Mouse (Mus musculus) spleen, postnatal 4 days (tissue): ENCODE measurements around the gene Nras.

Experiments
- DNase-seq, 2 experiments: peaks; one replicate each; pipeline ENCODE4 v3.0.0; 2022; ENCODE audit warnings: low spot score in 2 of 2

The Nras gene

DNA sequence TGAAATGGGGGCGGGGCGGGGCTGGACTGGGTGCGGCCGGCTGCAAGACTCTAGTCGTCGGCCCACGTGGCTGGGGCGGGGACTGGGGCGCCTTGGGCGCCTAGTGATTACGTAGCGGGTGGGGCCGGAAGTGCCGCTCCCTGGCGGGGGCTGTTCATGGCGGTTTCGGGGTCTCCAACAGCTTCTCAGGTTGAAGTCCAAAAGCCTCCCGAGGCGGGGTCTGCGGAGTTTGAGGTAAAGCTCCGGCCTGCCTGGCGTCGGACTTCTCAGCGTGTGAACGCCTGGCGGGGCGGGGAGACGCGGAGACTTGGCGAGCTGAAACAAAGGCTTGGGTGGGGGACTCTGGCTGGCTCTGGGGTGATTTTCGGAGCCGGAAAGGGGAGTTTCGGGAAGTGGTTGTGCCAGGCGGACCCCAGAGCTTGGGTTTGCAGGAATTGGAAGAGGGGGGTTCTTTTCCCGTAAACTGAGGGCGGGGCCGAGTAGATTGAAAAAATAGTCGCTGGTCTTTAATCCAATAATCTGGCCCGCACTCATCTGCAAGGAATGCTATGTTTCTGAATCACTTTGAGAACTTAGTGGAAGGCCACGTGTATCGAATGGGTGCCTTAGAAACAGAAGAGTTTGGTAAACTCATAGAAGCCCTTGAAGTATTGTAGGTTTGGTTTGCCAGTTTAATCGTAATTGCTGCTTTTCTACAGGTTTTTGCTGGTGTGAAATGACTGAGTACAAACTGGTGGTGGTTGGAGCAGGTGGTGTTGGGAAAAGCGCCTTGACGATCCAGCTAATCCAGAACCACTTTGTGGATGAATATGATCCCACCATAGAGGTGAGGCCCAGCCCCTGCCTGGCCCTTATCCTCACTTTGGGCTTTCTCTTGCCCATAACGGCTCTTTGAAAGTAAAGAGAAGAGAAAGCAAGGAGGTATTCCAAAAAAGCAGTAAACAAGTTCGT, at the start of gene Nras:
Gene Nras, plus strand, starts transcription at position 79 of the 951 bp plus-strand sequence.
- DNase-seq, result peak; percentile 91 to 97

DNA sequence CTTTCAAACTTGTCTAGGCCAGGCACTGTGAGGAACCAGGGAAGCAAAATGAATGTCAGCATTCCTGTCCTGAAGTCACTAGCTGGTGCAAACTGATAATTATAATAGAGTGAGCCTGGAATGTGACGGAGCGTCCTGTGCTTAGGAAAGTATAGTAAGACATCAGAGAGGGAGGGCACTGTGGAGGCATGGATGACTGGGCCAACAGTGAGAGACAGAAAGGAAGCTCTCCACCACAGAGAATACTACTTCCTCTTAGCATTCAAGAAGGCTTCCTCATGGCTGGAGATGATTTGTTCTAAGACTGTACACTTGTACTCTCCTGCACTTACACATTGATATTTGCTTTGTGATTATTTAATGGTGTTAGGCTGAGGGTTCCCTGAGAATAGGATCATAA, 40.7 kb upstream of the Nras start:
- DNase-seq, result no peak

DNA sequence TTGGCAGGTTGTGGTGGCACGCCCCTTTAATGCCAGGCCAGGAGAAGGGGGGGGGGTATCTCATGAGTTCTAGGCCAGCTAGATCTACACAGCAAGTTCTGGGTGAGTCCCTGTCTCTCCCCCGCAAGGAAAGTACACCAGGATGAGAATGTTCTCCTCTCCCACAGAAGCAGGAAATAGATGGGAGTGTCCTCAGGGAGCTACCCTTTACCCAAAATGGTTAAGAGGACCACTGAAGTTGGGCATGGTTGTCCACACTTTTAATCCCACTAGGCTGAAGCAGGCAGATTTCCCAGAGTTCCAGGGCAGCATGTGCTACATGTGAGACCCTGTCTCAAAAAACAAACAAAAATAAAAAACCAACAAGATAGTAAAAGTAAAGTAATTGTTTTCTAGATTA, 38.6 kb upstream of the Nras start:
- DNase-seq, result no peak

DNA sequence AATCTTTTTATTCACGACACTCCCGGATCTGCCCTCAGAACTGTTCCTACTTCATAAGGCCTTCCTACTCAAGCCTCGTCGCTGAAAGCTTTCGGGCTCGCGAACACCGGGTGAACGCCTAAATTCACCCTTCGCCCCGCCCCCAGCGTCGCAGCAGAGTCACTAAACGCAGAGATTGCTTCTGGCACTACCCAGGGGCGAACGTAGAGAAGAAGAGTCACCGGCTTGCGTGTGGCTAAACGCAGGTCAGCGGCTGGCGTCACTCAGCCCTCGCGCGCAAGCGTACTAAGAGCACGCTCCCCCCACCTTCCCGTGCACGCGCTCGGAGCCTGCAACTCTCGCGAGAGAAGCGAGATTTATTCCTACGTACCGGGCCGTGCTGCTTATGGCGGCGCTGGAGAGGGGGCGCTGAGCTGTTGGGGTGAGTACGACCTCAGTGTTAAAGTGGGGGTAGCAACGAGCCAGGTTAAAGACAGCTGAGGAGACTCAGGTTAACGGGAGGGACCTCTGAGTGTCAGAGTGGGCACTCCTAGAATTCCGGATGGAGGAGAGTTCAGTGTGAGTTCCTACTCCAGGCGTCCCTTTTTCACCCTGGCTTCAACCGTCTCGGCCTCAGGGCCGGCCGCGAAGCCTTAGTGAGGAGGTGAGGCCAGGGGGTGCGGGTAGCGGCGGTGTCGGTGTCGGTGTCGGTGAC, 37.7 kb upstream of the Nras start, which contains the start of gene Csde1:
Gene Csde1, plus strand, starts transcription at position 178 of the 694 bp plus-strand sequence.
- peak; percentile 95 to 97 for DNase-seq

DNA sequence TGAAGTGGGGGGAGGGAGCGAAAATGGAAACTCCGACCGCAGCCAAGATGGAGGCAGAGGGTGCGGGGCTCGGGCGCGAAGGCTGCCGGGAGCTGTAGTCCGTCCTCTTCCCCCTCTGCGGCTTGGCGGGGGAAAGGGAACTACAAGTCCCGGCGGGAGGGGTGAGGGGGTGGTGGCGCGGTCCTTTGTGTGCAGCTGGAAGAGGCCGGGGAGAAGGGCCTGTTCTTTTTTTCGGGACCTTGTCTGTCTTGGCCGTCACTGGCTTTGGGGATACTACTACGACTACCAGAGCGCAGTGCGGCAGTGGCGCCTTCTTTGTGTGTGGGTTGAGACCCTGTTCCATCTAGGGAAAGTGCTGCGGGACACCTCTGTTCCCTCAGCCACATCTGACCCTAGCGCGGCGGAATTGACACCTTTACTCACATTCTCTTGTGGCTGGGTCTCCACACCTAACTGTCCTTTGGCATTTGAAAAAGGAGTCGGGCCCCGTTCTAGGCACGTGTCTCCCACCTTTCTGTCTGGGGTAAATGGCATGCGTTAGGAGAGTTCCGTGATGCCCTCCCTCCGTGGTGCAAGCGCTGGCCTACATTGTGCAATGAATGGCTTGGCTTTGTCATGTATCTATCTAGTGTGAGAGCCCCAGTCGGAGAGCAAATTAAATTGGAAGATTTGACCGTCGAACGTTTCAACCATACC, 37.0 kb upstream of the Nras start:
- peak; percentile 87 to 93 for DNase-seq

DNA sequence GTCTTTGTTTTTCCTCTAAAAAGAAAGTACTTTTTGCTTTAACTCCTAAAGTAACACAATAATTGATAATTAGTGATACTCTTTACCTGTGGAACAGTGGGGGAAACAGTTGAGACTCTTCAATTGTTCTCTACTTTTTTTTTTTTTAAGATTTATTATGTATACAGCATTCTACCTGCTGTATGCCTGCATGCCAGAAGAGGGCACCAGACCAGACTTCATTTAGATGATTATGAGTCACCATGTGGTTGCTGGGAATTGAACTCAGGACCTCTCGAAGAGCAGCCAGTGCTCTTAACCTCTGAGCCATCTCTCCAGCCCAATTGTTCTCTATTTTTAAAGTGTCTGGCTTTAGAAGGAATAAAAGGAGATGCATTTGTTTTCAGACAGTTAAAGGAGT, 31.9 kb upstream of the Nras start:
- no peak for DNase-seq

DNA sequence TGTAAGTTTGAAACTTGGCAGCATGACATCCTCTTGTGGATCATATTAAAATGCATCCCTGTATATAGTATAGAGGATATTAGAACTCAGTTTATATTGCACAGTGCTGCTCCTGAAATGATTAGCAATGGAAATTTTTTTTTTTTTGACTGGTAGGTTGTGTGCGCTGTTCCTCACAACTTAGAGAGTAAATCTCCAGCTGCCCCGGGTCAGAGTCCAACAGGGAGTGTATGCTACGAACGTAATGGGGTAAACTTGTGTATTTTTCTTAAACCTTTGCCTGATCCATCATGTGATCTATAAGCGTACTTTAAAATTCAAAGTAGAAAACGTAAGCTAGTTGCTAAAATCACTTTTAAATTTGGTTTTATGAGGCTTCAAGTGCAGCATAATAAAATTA, 17.8 kb upstream of the Nras start:
- no peak for DNase-seq

DNA sequence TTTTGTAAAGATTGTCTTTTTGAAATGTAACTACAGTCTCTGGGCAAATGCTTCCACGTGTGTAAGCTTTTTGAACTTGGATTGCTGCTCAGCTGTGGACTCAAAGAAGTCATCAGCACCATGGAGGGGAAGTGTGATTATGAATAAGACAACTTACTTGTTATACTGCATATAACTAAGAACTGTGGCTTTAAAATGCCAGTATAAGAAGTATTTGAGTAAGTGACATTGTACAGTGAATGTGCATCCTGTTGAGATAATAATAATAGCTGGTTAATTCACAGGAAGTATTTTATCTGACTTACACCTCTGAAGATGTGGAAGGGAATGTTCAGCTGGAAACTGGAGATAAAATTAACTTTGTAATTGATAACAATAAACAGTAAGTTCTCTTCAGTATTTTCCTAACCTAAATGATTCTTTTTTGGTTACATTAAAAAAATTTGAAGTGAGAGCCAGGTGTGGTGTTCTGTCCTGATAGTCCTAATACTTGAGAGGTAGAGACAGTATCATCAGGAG, 17.2 kb upstream of the Nras start:
- DNase-seq, result no peak

DNA sequence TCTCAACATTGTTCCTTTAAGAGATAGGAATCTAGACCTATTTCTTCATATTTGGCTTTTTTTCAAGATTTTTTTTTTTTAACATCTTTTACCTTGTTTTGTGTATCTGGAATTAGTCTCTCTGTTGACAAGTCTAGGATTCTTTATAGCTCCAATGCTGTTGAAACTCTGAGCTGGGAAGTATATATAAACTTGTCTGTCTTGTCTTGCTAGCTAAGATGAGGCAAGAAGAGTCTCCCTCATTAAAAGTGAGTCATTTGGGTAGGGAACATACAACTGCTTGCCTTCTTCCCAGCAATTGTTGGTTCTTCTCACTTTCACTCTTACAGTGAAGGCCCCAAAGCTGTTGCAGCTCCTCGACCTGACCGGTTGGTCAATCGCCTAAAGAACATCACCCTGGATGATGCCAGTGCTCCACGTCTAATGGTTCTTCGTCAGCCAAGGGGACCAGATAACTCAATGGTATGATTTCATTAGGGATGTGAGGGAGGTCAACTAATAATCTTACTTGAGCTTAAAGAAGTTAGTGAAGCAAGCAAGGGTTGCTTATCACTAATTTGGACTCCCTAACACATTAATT, 2.0 kb upstream of the Nras start:
- no peak for DNase-seq

DNA sequence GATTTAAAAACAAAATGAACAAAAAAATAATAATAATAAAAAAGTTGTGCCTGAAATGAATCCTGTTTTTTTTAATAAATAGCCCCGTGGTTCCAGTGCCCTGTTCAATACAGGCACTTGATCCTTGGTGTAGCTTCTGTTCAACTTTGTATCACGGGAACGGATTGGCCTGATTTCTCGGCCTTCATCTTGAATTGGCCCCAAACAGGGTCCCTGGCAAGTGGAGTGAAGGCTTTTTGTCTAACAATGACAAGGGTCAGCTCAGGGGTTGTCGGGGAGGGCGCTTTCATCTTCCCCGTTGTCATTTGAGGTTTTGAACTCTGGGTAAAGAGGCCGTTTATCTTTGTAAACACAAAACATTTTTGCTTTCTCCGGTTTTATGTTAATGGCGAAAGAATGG, 333 bp upstream of the Nras start:
- no peak for DNase-seq

DNA sequence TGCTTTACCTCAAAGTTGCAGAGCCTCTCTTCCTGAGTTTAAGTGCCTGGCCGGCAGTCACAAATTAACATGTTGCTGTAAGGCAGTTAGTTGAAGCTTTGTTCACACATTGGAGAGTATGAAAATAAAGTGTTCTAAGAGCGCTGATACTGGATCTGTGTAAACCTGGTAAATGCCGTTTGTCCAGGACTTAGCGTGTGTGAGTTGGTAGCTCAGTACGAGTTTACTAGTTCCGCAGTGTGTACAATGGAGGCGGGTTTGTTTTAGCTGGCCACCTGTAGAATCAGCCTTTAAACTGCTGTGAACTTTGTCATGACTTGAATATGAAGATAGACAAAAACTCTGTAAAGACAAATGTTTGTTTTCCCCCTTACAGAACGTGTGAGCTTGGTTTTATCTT, 8.8 kb downstream of the Nras start:
- DNase-seq, result no peak

DNA sequence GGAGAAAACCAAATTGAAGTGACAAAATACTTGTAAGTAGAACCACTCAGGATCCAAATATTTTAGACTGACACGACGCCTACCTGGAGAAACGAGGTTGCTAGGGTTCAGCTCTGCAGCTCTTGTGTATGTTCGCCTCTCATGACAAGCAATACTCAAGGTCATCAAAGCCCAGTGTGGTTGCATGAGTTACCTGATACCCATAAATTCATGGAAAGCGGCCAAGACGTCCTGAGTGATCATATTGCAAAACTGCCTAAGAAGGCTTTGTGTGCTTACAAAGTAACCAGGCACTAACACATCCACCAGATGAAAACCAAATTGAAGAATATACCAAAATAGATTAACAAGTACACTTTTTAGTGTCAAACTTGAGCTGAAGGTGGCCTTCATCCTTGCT, 10.9 kb downstream of the Nras start:
- no peak for DNase-seq

DNA sequence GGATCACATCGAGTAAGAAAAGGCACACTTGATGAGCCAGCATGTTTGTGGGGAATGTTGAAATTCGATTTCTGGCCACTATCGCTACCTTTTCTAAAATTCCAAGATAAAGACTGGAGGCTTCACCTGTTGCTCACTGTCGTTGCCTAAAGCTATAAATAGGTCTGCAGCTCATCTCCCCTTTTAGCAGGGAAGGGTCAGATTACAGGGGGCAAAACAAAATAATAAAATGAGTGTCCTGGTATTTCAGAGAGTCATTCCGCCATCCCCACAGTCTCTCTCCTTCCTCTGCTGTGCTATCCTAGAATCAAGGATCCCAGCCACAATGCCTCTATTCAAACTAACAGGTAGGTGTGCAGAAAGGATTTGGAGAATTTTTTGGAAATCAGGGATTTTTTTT, 15.7 kb downstream of the Nras start, which contains the start of gene Ampd1:
Gene Ampd1, plus strand, starts transcription at position 244 of the 400 bp plus-strand sequence.
- no peak for DNase-seq

DNA sequence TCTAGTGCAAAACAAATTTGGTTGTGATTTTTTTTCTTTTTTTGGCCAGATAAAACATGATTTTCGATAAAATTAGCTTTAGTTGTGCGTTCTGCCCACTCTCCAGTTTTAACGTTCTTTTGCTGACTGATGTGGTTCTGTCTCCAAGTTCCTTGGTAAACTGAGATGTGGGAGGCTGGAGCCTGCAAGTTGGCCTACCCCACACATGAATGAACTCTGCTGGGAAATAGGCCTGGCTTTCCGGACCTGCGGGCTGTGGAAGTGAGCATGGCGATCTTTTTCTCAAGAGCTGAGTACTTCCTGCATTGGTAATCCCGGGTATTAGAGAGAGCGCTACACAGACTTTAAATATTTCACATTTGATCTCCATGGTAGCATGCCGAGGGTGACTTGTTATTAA, 17.8 kb downstream of the Nras start:
- DNase-seq, result no peak

DNA sequence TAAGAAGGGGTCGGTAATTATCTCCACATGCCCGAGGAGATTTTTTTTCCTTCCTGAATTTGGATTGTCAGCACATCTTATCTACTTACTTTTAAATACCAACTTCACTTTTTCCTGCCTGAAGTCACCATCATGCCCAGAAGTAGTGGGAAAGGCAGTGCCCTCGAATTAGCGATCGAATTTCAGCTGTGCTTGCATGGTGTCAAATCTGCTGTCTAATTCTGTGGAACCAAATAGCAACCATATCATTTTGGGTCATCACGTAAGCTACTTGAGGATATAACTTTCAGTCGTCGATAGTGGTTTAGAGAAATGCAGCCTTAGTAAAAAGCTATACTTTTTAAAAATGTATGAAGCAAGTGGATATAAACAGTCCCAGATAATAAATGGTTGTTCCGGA, 18.4 kb downstream of the Nras start:
- DNase-seq, result no peak

DNA sequence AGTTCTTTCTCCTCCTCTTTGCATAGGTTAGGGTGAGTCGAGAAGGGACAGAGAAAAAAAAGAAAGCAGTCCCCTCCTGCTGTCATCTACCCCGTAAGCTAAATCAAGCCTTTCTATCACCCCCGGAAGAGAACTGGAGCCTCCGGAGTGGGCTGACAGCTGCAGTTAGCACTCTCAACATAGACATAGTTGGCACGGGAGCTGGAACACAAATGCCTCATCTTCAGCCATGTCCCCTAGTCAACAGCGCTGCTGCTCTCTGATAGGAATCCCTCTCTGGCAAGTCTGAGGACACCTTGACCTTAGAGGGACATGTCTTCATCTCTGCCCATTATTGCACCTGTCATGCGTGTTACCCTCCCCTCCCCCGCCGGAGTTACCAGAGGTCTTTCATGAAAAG, 21.2 kb downstream of the Nras start:
- DNase-seq, result no peak

DNA sequence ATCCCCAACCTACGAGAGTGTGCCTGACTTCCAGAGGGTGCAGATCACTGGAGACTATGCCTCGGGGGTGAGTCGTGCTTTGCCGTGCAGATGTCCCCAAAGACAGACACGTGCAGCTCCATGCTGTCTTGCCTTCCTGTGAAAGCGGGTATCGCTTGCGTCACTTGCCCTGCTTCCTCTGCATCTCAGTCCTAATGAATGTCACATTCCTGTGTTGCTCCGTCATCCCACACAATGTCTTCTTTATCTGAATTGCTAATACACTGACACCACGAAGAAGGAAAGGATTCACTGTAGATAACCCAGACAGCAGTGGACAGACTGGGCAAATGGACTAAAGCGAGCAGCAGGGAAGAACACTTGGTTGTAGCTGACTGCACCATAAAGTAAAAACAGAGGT, 23.0 kb downstream of the Nras start:
- DNase-seq, result no peak

DNA sequence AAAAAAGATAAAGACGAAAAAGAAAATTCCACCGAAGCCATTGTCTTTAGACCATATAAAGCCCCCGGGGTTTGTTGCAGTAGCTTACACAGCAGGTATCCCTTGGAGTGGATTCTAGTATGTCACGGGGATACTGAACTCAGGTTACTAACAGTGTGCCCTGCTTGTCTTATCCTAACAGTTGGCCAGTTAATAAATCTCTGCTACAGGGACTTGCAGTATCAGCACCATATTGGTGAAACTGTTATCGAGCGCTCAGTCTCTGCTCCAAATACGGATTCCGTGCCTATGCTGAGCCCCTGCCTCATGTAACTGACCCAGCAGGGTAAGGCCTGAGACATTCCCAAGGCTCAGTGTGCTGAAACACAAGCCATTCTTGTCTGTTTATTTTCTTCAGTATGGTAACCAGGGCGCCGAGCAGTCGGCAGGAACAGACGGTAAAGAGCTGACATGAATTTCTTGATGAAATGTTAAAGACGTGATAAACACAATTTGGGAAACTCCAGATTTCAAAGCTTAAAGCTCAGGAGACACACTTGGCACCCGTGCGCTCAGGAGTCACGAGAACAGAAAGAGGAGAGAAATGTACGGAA, 23.9 kb downstream of the Nras start:
- no peak for DNase-seq

DNA sequence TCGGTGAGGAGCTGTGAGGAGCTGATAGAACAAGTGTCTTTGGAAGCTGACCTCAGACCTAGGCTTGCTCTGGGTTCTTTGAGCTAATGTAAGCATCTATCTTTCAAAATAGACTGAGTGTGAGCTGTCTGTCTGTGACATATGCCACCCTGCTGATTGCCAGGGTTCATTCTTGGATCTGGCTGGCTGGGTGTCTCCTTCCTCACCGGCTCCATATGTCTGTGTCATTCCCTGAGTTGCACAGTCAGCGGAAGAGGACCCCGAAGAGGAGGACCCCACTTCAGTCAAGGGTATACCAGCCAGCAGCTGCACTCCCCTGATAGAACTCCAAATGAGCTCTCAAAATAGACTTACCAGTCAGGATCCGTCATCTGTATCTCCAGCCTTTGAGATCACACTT, 24.7 kb downstream of the Nras start:
- DNase-seq, result no peak

DNA sequence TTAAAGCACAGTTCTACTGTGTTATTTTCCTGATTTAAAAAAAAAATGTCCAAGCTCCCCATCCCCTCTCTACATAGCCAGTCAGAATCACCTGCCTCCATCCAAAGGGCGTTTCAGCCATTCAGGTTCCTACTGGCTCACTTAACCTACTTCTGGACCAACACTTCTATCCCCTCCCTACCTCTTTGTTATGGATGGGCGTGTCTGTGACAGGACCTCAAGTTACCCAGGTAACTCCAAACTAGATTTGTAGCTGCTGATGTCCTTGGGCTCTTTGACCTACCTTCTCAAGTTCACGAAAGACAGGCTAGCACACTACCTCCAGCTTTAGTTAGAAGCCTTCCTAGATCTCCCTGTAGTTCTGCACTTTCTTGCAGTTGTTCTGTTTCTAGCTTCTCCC, 27.9 kb downstream of the Nras start:
- no peak for DNase-seq

DNA sequence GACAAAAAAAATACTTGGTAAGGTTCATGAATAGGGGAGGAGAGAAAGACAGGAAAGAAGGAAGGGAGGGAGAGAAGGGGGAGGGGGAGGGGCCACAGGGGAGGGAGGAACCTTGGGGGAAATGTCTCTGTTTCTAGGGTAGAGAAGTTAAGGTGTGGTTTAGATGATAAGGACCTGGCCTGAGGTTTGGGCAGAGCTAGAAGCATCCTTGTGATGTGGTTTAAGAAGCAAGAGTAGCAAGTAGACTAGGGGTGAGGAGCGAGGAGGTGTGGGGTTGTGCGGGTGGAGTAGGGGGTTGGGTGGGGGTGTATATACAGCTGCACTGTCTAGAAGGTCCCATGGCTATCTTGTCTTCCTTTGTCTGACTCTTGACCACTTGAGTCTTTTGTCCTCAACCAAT, 33.7 kb downstream of the Nras start:
- DNase-seq, result no peak
